Mouse (Mus musculus): ENCODE measurements around the gene Gm45713. TPM values are rescaled to one million over a fixed set of nuclear protein-coding genes. Genes with fewer than 3 reads are reported as not detected.

The Gm45713 gene
- polyA plus RNA-seq, 1 experiment from 2014 or later: 0.45 TPM

DNA sequence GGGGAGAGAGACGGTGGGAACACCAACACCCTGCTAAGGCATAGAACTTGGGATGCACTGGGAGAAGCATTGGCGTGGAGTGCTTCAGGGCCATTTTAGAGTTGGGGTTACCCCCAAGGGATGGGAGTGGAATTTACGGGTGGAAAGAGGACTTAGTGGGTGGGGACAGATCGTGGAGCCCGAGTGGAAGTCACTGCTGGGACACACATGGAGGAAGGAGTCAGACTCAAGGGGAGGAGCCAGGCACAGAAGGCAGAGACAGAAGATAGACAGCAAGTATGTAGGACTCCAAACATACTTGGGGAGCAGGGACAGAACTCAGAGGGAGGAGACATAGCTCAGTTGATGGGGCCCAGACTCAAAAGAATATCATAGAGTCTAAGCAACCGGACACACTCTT, 26.5 kb upstream of the Gm45713 start:
- Histone ChIP-seq H3K27ac (replicated peaks) (no peak overlapping the region), H3K9ac (replicated peaks) (0 out of 2 replicates have a peak overlapping the region, but pooled peaks have one; percentile 7), H3K4me1 (peaks cover 20% of the 10 kb centered on the region), H3K4me2 (replicated peaks) (peak overlapping the region; percentile 62), H3K36me3 (peaks cover 17% of the 10 kb centered on the region), H3K27me3 (peaks cover 52% of the 10 kb centered on the region), H3K4me3 (peak overlapping the region; percentile 34), H3K9me3 (no peaks in the 10 kb centered on the region)
- WGBS: 23% methylated on average over 6 of the region's 6 CpGs
- no peak for ATAC-seq (ENCODE audit: low FRiP score, low read depth)

DNA sequence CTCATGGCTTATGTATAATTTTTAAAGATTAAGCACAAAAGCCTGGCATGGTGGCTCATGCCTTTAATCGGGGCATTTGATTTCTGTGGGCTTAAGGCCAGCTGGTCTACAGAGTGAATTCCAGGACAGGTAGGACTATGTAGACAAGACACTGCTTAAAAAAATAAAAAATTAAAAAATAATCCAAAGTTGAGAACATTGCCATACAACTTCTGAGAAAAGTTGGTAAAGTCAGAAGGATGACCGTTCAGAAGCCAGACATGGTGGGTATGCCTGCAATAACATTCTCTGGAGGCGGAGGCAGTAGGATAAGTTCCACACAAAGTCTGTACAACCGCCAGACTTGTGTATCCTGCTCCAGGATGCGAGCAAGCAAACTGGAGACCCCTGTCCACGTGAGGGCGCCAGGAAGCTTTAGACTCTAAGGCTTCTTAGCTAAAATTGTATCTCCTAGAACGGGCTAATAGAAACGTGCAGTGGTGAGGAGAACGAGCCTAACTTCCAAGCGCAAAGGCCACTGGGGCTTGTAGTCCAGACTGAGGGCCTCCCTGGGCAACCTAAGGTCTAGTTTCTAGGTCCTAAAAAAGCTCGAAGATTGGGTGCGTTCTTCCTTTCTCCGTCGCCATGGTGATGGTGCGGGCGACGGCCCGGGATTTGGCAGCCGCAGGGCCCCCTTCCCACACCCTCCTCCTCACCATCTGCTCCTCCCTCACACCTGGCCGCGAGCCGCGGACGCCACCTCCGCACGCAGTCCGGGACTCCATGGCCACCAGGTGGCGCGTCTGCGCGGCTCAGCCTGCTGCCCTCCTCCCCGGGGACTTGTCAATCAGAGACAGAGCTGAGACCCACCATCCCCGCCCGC, 25.8 kb upstream of the Gm45713 start:
- peak overlapping the region; percentile 62 for H3K4me2 ChIP-seq (replicated peaks)
- H3K4me3 ChIP-seq: peak overlapping the region; percentile 34
- H3K27ac ChIP-seq (replicated peaks): no peak overlapping the region
- 5% methylated on average over 35 of the region's 35 CpGs for WGBS
- H3K27me3 ChIP-seq: peaks cover 45% of the 10 kb centered on the region
- peaks cover 20% of the 10 kb centered on the region for H3K4me1 ChIP-seq
- H3K36me3 ChIP-seq: peaks cover 17% of the 10 kb centered on the region
- H3K9me3 ChIP-seq: no peaks in the 10 kb centered on the region
- ATAC-seq (ENCODE audit: low FRiP score, low read depth): peak; percentile 87
- H3K9ac ChIP-seq (replicated peaks): peak overlapping the region; percentile 7; the same call in 1 of the 2 replicates

DNA sequence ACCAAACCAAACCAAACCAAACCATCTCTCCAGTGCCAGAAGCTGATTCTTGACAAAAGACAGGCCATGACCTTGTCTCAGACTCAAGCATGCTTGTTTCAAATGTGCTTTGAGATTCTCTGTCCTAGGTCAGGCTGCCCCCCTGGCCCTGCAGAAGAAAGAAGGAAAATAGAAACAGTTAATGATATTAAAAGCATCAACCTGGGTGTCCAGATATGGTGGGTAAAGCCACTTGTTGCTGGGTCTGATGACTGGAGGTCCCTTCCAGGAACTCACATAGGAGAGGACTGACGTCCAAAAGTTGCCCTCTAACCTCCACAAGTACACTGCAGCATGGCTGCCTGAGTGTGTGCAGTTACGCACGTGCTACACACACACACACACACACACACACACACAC, 24.8 kb upstream of the Gm45713 start:
- H3K4me3 ChIP-seq: no peak overlapping the region
- no peak overlapping the region for H3K27ac ChIP-seq (replicated peaks)
- ATAC-seq (ENCODE audit: low FRiP score, low read depth): no peak
- WGBS: 93% methylated on average over 3 of the region's 3 CpGs
- peaks cover 17% of the 10 kb centered on the region for H3K36me3 ChIP-seq
- H3K27me3 ChIP-seq: peaks cover 36% of the 10 kb centered on the region
- no peak overlapping the region for H3K4me2 ChIP-seq (replicated peaks)
- no peaks in the 10 kb centered on the region for H3K9me3 ChIP-seq
- no peak overlapping the region for H3K9ac ChIP-seq (replicated peaks)
- H3K4me1 ChIP-seq: peaks cover 20% of the 10 kb centered on the region

DNA sequence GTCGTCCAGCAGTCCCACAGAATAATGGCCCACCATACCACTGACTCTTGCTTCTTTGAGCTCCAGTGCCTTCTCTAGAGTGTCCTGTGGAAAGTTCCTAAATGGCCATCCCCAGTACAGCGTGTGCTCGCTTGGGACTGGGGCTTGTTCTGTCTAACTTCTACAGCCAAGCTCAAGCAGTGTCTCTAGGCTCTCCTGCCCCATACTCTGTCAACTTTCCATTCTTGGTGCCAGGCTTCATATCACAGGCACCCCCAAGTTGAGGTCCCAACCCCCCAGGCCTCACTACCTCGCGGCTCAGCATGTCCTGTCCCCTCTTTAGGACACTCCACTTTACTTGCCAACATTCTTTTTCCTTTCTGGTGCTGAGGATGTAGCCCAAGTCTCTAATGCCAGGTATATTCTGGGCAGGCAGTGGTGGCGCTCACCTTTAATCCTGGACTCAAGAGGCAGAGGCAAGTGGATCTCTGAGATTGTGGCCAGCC, 24.3 kb upstream of the Gm45713 start:
- Histone ChIP-seq H3K9ac (replicated peaks) (no peak overlapping the region), H3K4me1 (peaks cover 20% of the 10 kb centered on the region), H3K27me3 (peaks cover 30% of the 10 kb centered on the region), H3K27ac (replicated peaks) (no peak overlapping the region), H3K4me3 (no peak overlapping the region), H3K9me3 (no peaks in the 10 kb centered on the region), H3K36me3 (peaks cover 17% of the 10 kb centered on the region), H3K4me2 (replicated peaks) (no peak overlapping the region)
- WGBS: 97% methylated on average over 6 of the region's 6 CpGs
- ATAC-seq (ENCODE audit: low FRiP score, low read depth): no peak

DNA sequence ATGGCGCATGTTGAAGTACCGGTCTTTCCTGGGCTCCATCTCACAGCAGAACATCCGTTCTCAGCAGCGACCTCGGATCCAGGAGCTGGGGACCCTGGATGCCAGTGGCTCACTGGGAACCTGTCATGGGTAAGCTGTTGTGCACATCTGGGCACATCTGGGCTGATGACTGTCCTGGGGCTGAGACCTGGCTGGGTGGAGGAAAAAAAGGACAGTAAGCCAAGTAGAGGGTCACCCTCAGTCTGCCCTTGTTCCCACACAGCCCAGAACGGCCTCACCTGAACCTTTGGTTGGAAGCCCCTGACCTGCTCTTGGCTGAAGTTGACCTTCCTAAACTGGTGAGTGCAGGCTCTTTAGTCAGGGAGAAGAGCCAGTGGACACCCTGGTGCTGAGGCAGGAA, 23.0 kb upstream of the Gm45713 start:
- Histone ChIP-seq H3K36me3 (peaks cover 17% of the 10 kb centered on the region), H3K27me3 (peaks cover 17% of the 10 kb centered on the region), H3K9me3 (no peaks in the 10 kb centered on the region), H3K27ac (replicated peaks) (no peak overlapping the region), H3K4me1 (peaks cover 22% of the 10 kb centered on the region), H3K4me3 (no peak overlapping the region), H3K4me2 (replicated peaks) (no peak overlapping the region), H3K9ac (replicated peaks) (no peak overlapping the region)
- 92% methylated on average over 6 of the region's 6 CpGs for WGBS
- ATAC-seq (ENCODE audit: low FRiP score, low read depth): no peak

DNA sequence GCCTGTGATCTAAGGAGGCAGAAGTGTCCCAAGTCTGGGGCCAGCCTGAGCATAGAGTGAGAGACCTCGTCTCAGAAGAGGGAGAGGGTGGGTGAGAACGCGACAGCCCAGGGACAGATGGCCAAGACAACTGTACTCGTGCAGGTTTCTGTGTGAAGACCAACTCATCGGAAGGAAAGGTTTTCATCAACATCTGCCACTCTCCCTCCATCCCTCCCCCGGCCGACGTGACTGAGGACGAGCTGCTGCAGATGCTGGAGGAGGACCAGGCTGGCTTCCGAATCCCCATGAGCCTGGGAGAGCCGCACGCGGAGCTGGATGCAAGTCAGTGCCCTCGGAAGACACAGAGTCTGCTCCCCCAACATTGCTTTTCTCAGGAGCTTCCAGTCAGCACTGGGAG, 21.4 kb upstream of the Gm45713 start:
- Histone ChIP-seq H3K4me3 (no peak overlapping the region), H3K36me3 (peaks cover 17% of the 10 kb centered on the region), H3K4me2 (replicated peaks) (no peak overlapping the region), H3K9me3 (no peaks in the 10 kb centered on the region), H3K9ac (replicated peaks) (no peak overlapping the region; the same call in 1 of the 2 replicates), H3K27ac (replicated peaks) (no peak overlapping the region), H3K4me1 (peaks cover 21% of the 10 kb centered on the region), H3K27me3 (peaks cover 1% of the 10 kb centered on the region)
- ATAC-seq (ENCODE audit: low FRiP score, low read depth): no peak
- WGBS: 88% methylated on average over 14 of the region's 14 CpGs

DNA sequence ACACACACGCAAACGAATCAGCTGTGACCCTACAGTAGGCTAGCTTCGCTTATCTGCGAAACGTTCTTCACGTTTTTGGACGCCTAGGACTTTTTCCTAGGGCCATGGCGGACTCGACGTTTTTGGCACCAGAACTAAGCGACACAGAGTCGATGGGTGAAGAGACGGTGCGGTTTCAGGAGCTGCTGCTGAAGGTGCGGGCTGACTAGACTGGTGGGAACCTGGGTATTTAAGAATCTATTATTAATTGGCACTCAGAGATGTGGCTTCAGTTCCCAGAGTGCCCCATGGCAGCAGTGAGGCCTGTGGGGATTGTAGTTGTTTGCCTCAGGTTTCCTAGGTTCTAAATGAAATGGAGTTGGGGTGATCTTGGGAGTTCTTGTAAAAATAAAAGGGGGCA, 20.2 kb upstream of the Gm45713 start:
- no peak overlapping the region for H3K4me2 ChIP-seq (replicated peaks)
- peaks cover 17% of the 10 kb centered on the region for H3K36me3 ChIP-seq
- peaks cover 13% of the 10 kb centered on the region for H3K4me1 ChIP-seq
- ATAC-seq (ENCODE audit: low FRiP score, low read depth): no peak
- 96% methylated on average over 15 of the region's 15 CpGs for WGBS
- H3K27ac ChIP-seq (replicated peaks): no peak overlapping the region
- H3K9me3 ChIP-seq: no peaks in the 10 kb centered on the region
- 0 out of 2 replicates have a peak overlapping the region, but pooled peaks have one; percentile 17 for H3K9ac ChIP-seq (replicated peaks)
- H3K4me3 ChIP-seq: no peak overlapping the region
- H3K27me3 ChIP-seq: no peaks in the 10 kb centered on the region

DNA sequence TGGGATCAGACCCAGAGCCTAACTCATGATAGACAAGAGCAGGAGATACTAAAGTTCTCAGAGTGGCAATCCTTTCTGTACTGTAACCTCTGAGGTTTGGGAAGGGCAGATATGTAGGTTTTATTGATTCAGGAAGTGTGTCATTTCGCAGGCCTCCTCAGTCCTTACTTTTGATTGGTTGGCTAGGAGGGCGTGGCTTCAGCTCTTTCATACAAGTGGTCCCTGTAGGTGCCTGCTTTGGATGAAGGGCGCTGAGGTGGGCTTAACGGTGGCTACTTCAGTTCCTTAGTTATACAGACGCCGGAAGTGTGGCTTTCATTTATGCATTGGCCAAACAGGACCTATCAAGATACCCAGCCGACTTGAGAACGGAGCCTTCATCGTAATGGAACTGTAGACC, 19.6 kb upstream of the Gm45713 start:
- peaks cover 17% of the 10 kb centered on the region for H3K4me1 ChIP-seq
- H3K27ac ChIP-seq (replicated peaks): no peak overlapping the region
- H3K4me3 ChIP-seq: no peak overlapping the region
- no peaks in the 10 kb centered on the region for H3K27me3 ChIP-seq
- H3K36me3 ChIP-seq: peaks cover 17% of the 10 kb centered on the region
- WGBS: 87% methylated on average over 9 of the region's 9 CpGs
- ATAC-seq (ENCODE audit: low FRiP score, low read depth): no peak
- no peaks in the 10 kb centered on the region for H3K9me3 ChIP-seq
- no peak overlapping the region for H3K4me2 ChIP-seq (replicated peaks)
- no peak overlapping the region for H3K9ac ChIP-seq (replicated peaks)

DNA sequence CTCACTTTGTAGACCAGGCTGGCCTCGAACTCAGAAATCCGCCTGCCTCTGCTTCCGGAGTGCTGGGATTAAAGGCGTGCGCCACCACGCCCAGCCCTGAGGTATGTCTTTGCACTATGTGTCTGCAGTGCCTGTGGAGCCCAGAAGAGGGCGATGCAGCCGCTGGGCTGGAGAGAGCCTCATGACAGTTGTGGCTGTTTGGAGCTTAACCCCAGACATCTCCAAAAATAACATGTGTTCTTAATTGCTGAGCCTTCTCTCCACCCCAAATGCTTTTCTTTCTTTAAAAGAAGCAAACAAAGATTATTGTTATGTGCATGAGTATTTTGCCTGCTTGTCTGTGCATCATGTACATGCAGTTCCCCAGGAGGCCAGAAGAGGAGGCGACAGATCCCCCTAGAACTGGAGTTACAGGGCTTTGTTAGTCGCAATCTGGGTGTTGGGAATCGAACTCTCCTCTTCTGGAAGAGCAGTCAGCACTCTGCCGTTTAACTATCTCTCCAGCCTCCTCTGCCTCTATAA, 19.0 kb upstream of the Gm45713 start:
- Histone ChIP-seq H3K27ac (replicated peaks) (0 out of 2 replicates have a peak overlapping the region, but pooled peaks have one; percentile 93), H3K9me3 (no peaks in the 10 kb centered on the region), H3K4me1 (peaks cover 19% of the 10 kb centered on the region), H3K27me3 (no peaks in the 10 kb centered on the region), H3K9ac (replicated peaks) (no peak overlapping the region), H3K4me2 (replicated peaks) (peak overlapping the region; percentile 78), H3K4me3 (peak overlapping the region; percentile 69), H3K36me3 (peaks cover 17% of the 10 kb centered on the region)
- WGBS: 77% methylated on average over 12 of the region's 12 CpGs
- no peak for ATAC-seq (ENCODE audit: low FRiP score, low read depth)

DNA sequence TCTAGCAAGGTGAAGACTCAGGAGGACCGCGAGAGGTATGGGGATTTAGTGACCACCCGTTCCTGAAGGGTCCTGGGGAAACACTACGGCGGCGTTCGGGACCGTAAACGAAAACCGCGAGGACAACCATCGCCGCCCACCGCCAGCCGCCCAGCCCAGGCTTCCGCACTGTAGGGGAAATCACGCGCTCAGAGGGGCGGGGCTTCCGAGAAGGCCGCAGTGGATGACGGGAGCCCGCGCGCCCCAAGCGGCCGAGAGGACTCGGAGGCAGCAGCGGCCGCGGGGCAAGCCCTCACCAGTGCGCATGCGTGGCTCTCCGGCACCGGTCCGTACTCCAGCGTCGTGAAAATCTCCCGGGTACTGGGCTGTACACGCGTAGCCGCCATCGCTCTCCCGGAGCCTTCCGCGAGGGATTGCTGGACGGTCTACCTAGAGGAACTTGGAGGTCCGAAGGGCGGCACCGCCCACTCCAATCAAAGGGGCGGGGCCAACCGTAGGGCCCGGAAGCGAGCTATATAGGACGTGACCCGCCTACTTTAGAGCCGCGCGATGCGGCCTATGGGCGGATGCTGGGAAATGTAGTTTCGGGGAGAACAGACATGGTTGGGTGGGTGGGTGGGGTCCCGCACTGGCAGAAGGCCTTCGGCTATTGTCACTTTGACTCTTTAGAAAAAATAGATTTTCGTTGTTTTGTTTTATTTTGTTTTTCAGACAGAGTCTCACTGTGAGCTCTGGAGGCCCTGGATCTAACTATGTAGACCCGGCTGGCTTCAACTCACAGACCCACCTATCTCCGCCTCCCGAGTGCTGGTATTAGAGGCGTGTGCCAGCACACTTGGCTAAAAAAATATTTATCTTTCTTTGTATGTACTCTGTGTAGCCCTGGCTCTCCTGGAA, 18.3 kb upstream of the Gm45713 start, which contains the start of the genes Pih1d1 and Aldh16a1:
Gene Pih1d1, plus strand, starts transcription at position 208 of the 897 bp plus-strand sequence.
Gene Aldh16a1, minus strand, starts transcription at position 489 of the 897 bp plus-strand sequence.
- H3K27ac ChIP-seq (replicated peaks): peak within 1 kb of the TSS; percentile 93
- peak within 1 kb of the TSS; percentile 86 for H3K9ac ChIP-seq (replicated peaks)
- H3K36me3 ChIP-seq: peaks cover 16% of the 10 kb centered on the region
- 5% methylated on average over 69 of the region's 69 CpGs for WGBS
- H3K4me3 ChIP-seq: peak within 1 kb of the TSS; percentile 69
- H3K4me1 ChIP-seq: peaks cover 22% of the 10 kb centered on the region
- H3K4me2 ChIP-seq (replicated peaks): peak within 1 kb of the TSS; percentile 78
- no peaks in the 10 kb centered on the region for H3K27me3 ChIP-seq
- ATAC-seq (ENCODE audit: low FRiP score, low read depth): peak; percentile 94
- H3K9me3 ChIP-seq: no peaks in the 10 kb centered on the region

DNA sequence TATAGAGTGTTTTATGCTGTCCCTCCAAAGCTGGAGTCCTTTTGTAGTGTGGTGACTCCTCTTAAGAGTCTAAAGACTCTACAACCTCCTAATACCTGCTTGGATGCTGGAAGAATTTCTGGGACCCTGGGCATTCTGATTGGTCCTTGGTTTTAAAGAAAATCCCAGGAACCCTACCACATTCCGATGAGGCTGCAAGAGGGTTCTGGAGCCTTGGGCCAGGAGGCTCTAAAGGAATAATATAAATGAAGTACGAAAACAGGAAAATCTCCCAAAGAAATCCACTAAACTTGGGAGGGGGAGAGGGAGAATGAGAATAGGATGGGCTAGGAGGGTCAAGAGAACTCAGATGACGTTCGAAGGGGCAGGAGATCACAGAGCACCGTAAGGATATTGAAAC, 17.6 kb upstream of the Gm45713 start:
- H3K36me3 ChIP-seq: 0 out of 2 replicates have a peak, but pooled peaks cover 8% of the 10 kb centered on the region
- ATAC-seq (ENCODE audit: low FRiP score, low read depth): no peak
- H3K4me3 ChIP-seq: peak overlapping the region; percentile 69
- H3K27me3 ChIP-seq: no peaks in the 10 kb centered on the region
- H3K9ac ChIP-seq (replicated peaks): peak overlapping the region; percentile 86
- H3K4me1 ChIP-seq: peaks cover 22% of the 10 kb centered on the region
- WGBS: 6% methylated on average over 5 of the region's 5 CpGs
- H3K9me3 ChIP-seq: no peaks in the 10 kb centered on the region
- peak overlapping the region; percentile 78 for H3K4me2 ChIP-seq (replicated peaks)
- peak overlapping the region; percentile 93 for H3K27ac ChIP-seq (replicated peaks)

Data from midbrain, embryonic 12.5 days (tissue).